Mouse (Mus musculus) CH12.LX (cell line): ENCODE data around the gene Msx2. TPM values are rescaled to one million over a fixed set of nuclear protein-coding genes. Genes with fewer than 3 reads are reported as not detected.

Experiments used
- DNase-seq: peaks from one replicate; pipeline ENCODE4 v3.0.0-alpha.2; 2013; ENCODE audit errors: extremely low read depth
- H3K27ac ChIP-seq: 2 replicates; pipeline ENCODE4 v1.5.1; 2012; ENCODE audit warnings: low read depth, mild to moderate bottlenecking, control low read depth, moderate library complexity; ENCODE audit not compliant: insufficient read depth
- H3K27me3 ChIP-seq: replicated peaks from 2 replicates; pipeline ENCODE3; 2012; ENCODE audit warnings: inconsistent platforms
- H3K36me3 ChIP-seq, 2 experiments: replicated peaks in 1 of 2; 2 replicates each; pipeline versions ENCODE3 to v1.6.1; 2012; ENCODE audit warnings: inconsistent platforms in 1 of 2, low read length in 1 of 2, mild to moderate bottlenecking in 1 of 2, mixed read lengths in 1 of 2, moderate library complexity in 1 of 2; ENCODE audit not compliant: control insufficient read depth in 1 of 2, insufficient read depth in 1 of 2
- H3K4me1 ChIP-seq, 2 experiments: 2 replicates each; pipeline ENCODE4 v1.6.1; 2012; ENCODE audit warnings: inconsistent platforms in 1 of 2, moderate library complexity in 1 of 2; ENCODE audit not compliant: insufficient read depth in 2 of 2, control insufficient read depth in 1 of 2
- H3K4me2 ChIP-seq: 2 replicates; pipeline ENCODE4 v1.6.1; 2012; ENCODE audit warnings: low read depth, mild to moderate bottlenecking, control low read depth; ENCODE audit not compliant: poor library complexity, insufficient read depth, severe bottlenecking
- H3K4me3 ChIP-seq, 3 experiments: fragments of 150-350 bp in 1 of 3; sonication (generic) in 1 of 3; replicated peaks in 1 of 3; 2 replicates each; pipeline versions ENCODE3 to v1.5.1; 2011 to 2012; ENCODE audit warnings: low read depth in 2 of 3, low read length in 2 of 3, mild to moderate bottlenecking in 2 of 3, moderate library complexity in 2 of 3, control low read depth in 1 of 3, improper control_type of control experiment in 1 of 3, inconsistent platforms in 1 of 3, mixed read lengths in 1 of 3; ENCODE audit not compliant: poor library complexity in 1 of 3
- H3K79me2 ChIP-seq: replicated peaks from 2 replicates; pipeline ENCODE4 v1.6.1; 2012; ENCODE audit warnings: mild to moderate bottlenecking, moderate library complexity; ENCODE audit not compliant: control insufficient read depth, poor library complexity, insufficient read depth, severe bottlenecking; ENCODE audit errors: extremely low read depth
- H3K9ac ChIP-seq: 2 replicates; pipeline ENCODE4 v1.6.1; 2012; ENCODE audit warnings: low read depth, mild to moderate bottlenecking, control low read depth, moderate library complexity; ENCODE audit not compliant: insufficient read depth
- H3K9me3 ChIP-seq: replicated peaks from 2 replicates; pipeline ENCODE3; 2012; ENCODE audit warnings: low read length, inconsistent platforms, mixed read lengths
- CHD2 ChIP-seq: IDR thresholded peaks from 2 replicates; pipeline ENCODE4 v1.6.1; 2011; ENCODE audit warnings: low read length, improper control_type of control experiment
- CTCF ChIP-seq, 2 experiments: IDR thresholded peaks in 1 of 2; conservative IDR thresholded peaks in 1 of 2; 2 replicates each; pipeline ENCODE4 v1.5.1; 2011 to 2012; ENCODE audit warnings: low read depth in 2 of 2, low read length in 2 of 2, improper control_type of control experiment in 1 of 2, inconsistent platforms in 1 of 2, mild to moderate bottlenecking in 1 of 2, moderate library complexity in 1 of 2
- EP300 ChIP-seq: IDR thresholded peaks from 2 replicates; pipeline ENCODE4 v1.6.1; 2011; ENCODE audit warnings: low read length, improper control_type of control experiment
- GABPA ChIP-seq: IDR thresholded peaks from 2 replicates; pipeline ENCODE4 v1.6.1; 2012; ENCODE audit warnings: low read depth, low read length, improper control_type of control experiment, inconsistent platforms; ENCODE audit not compliant: insufficient replicate concordance
- JUN ChIP-seq: IDR thresholded peaks from 2 replicates; pipeline ENCODE4 v1.6.1; 2011; ENCODE audit warnings: low read depth, mild to moderate bottlenecking, low read length, improper control_type of control experiment, moderate library complexity; ENCODE audit not compliant: insufficient read depth
- JUND ChIP-seq: conservative IDR thresholded peaks from 2 replicates; pipeline ENCODE4 v1.6.1; 2011; ENCODE audit warnings: low read depth, low read length, improper control_type of control experiment
- MAFK ChIP-seq: IDR thresholded peaks from 2 replicates; pipeline ENCODE4 v1.6.1; 2011; ENCODE audit warnings: low read length, improper control_type of control experiment; ENCODE audit not compliant: insufficient replicate concordance
- MAX ChIP-seq: IDR thresholded peaks from 2 replicates; pipeline ENCODE4 v1.6.1; 2011; ENCODE audit warnings: low read length, improper control_type of control experiment
- MAZ ChIP-seq: IDR thresholded peaks from 2 replicates; pipeline ENCODE4 v1.6.1; 2012; ENCODE audit warnings: low read depth, mild to moderate bottlenecking, inconsistent platforms, low read length, improper control_type of control experiment, moderate library complexity
- MEF2A ChIP-seq: IDR thresholded peaks from 2 replicates; pipeline ENCODE4 v1.6.1; 2014; ENCODE audit warnings: low read depth, mild to moderate bottlenecking, inconsistent platforms, low read length, improper control_type of control experiment, borderline replicate concordance
- POLR2AphosphoS2 ChIP-seq: IDR thresholded peaks from 2 replicates; pipeline ENCODE4 v1.6.1; 2011; ENCODE audit warnings: low read depth, low read length, improper control_type of control experiment
- RAD21 ChIP-seq: IDR thresholded peaks from 2 replicates; pipeline ENCODE4 v1.6.1; 2011; ENCODE audit warnings: low read depth, mild to moderate bottlenecking, low read length, improper control_type of control experiment, moderate library complexity
- RCOR1 ChIP-seq: conservative IDR thresholded peaks from 2 replicates; pipeline ENCODE4 v1.6.1; 2012; ENCODE audit warnings: low read depth, mild to moderate bottlenecking, inconsistent platforms, low read length, improper control_type of control experiment
- USF2 ChIP-seq: conservative IDR thresholded peaks from 2 replicates; pipeline ENCODE4 v1.6.1; 2011; ENCODE audit warnings: low read depth, low read length, improper control_type of control experiment
- dilution Hi-C: fragments of 300-500 bp; cut with MboI; formaldehyde crosslinking; loops from 2 replicates; pipeline ENCODE4 v1.14.3; 2020; ENCODE audit warnings: low sequenced_read_pairs; ENCODE audit not compliant: extremely low pct_unique_long_range_greater_than_20kb, extremely low pct_ligation_motif_present
- in situ Hi-C: fragments of 300-500 bp; cut with MboI; formaldehyde crosslinking; loops from 3 replicates; pipeline ENCODE4 v1.14.3; 2019; ENCODE audit warnings: low sequenced_read_pairs, low pct_ligation_motif_present, low pct_unique_long_range_greater_than_20kb, mixed read lengths
- polyA plus RNA-seq: library from polyadenylated mRNA; unstranded; fragments of >175 nt; gene quantifications from 2 replicates; pipeline ENCODE4 v1.2.1, GENCODE M21; 2012; ENCODE audit warnings: low read depth; ENCODE audit not compliant: insufficient read length
- total RNA-seq, 2 experiments: library from RNA; depleted of rRNA; stranded (reverse); fragments of 300-350 nt in 1 of 2; fragments of >200 nt in 1 of 2; gene quantifications; 2 replicates each; pipeline ENCODE4 v1.2.3; 2012 to 2014

Msx2 gene
- total and polyA plus RNA-seq, 3 experiments, result not detected

GRCm38 (mm10) chr13:53417701-53418100 lies 55.2 kb downstream of the Msx2 start:
- dilution Hi-C loops, result no loop called here
- Histone ChIP-seq H3K4me1 (no peaks in the 10 kb centered on the region), H3K27me3 (peaks cover 86% of the 10 kb centered on the region), H3K4me2 (no peak overlapping the region), H3K36me3 (no peaks in the 10 kb centered on the region), H3K4me3 (no peak overlapping the region), H3K9me3 (peaks cover 8% of the 10 kb centered on the region), H3K79me2 (no peaks in the 10 kb centered on the region), H3K27ac (no peak overlapping the region), H3K9ac (no peak overlapping the region)
- in situ Hi-C loops, result no loop called here
- no peak for TF ChIP-seq MEF2A
- TF ChIP-seq CTCF (conservative IDR thresholded peaks at IDR 0.05 in 1 of 2, IDR thresholded peaks at IDR 0.05 in 1 of 2; ENCODE audit: low read depth in 2 of 2, low read length in 2 of 2), result no peak
- TF ChIP-seq MAFK, result no peak
- TF ChIP-seq USF2, result no peak
- no peak for TF ChIP-seq MAX
- no peak for TF ChIP-seq RAD21
- no peak for TF ChIP-seq CHD2
- no peak for TF ChIP-seq JUN
- no peak for TF ChIP-seq EP300
- TF ChIP-seq RCOR1, result no peak
- TF ChIP-seq JUND, result no peak
- TF ChIP-seq MAZ, result no peak
- TF ChIP-seq GABPA, result no peak
- no peak for TF ChIP-seq POLR2AphosphoS2
- no peak for DNase-seq

Other genes with a start within 250 kb of the Msx2 start
- 0.13 and 0.17 TPM in 2 replicates for gene Ror2, start 186.9 kb downstream of the Msx2 start, total RNA-seq (2012; rRNA removed)
- gene Ror2, start 186.9 kb downstream of the Msx2 start, total RNA-seq (2014; rRNA removed), result 0.16 and 0.24 TPM in 2 replicates
- 0.22 and 0.63 TPM in 2 replicates for gene Ror2, start 186.9 kb downstream of the Msx2 start, polyA plus RNA-seq
- gene Sptlc1, start 95.7 kb downstream of the Msx2 start, total RNA-seq (2012; rRNA removed), result 27.0 and 30.0 TPM in 2 replicates
- 39.2 and 41.1 TPM in 2 replicates for gene Sptlc1, start 95.7 kb downstream of the Msx2 start, total RNA-seq (2014; rRNA removed)
- gene Sptlc1, start 95.7 kb downstream of the Msx2 start, polyA plus RNA-seq, result 39.2 and 39.4 TPM in 2 replicates